Mouse (Mus musculus): Measurements from ENCODE around the gene Tbxas1. TPM values are rescaled to one million over a fixed set of nuclear protein-coding genes. Genes with fewer than 3 reads are reported as not detected.
A peak's percentile ranks its signal among the peaks of the same experiment; 100 is the strongest.

The Tbxas1 gene
- polyA plus RNA-seq, 1 experiment from 2014 or later = 4.8 TPM

DNA sequence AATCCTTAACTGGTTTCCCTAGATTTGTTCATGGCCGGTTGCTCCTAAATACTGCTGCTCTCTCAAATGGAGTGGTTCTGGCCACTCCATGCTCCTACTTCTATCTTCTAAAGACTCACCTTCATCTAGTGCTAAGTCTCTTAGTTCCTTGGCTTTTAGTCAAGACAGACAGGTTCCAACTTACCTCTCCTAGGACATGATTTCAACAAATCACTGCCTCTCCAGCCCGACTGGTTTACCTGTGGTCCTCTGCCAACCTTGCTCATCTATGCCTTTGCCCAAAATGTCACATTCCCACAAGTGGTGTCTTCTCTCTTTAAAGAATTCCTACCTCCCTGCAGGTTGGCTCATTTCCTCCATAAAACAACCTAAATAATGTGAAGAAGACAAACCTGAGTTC, 2.5 kb downstream of the Tbxas1 start:
- H3K27ac ChIP-seq (ENCODE audit: low read length) = no peak overlapping the region
- WGBS = 94% methylated on average over 2 of the region's 2 CpGs
- no peak for ATAC-seq
- H3K27me3 ChIP-seq (replicated peaks; ENCODE audit: control insufficient read depth, insufficient read depth, low read length) = no peaks in the 10 kb centered on the region
- H3K9ac ChIP-seq (ENCODE audit: low read depth, low read length) = no peak overlapping the region
- H3K36me3 ChIP-seq (ENCODE audit: control insufficient read depth, insufficient read depth, low read length) = no peaks in the 10 kb centered on the region
- no peaks in the 10 kb centered on the region for H3K9me3 ChIP-seq (ENCODE audit: control insufficient read depth, low read length)
- H3K4me1 ChIP-seq (ENCODE audit: control insufficient read depth, insufficient read depth, low read length) = peaks cover 18% of the 10 kb centered on the region
- H3K4me3 ChIP-seq (ENCODE audit: low read length) = no peak overlapping the region
- no peak overlapping the region for H3K4me2 ChIP-seq (ENCODE audit: low read depth, low read length)

DNA sequence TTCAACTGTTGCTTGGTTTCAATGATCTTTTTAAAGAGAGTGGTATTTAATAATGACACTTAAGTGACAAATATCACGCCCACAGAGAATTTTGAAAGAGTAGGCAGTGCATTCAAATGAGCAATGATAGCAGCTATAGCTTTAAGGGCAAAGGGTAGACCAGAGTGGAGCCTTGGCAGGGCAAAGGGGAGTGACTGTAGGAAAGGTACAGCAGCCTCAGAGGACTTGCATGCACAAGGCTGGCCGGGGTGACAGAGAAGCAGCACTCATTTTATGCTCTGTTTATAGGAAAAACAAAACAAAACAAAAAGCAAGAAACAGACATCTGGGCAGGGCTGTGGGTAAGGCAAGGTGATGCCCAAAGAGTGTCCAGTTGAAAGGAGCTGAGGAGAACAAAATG, 6.3 kb downstream of the Tbxas1 start:
- peak; percentile 83 for ATAC-seq
- Histone ChIP-seq H3K27ac (ENCODE audit: low read length) (peak overlapping the region; percentile 70), H3K9ac (ENCODE audit: low read depth, low read length) (peak overlapping the region; percentile 20; the same call in 1 of the 2 replicates), H3K36me3 (ENCODE audit: control insufficient read depth, insufficient read depth, low read length) (no peaks in the 10 kb centered on the region), H3K4me1 (ENCODE audit: control insufficient read depth, insufficient read depth, low read length) (peaks cover 24% of the 10 kb centered on the region), H3K9me3 (ENCODE audit: control insufficient read depth, low read length) (no peaks in the 10 kb centered on the region), H3K4me3 (ENCODE audit: low read length) (peak overlapping the region; percentile 13; the same call in 1 of the 2 replicates), H3K4me2 (ENCODE audit: low read depth, low read length) (peak overlapping the region; percentile 21), H3K27me3 (replicated peaks; ENCODE audit: control insufficient read depth, insufficient read depth, low read length) (no peaks in the 10 kb centered on the region)
- 46% methylated on average over 2 of the region's 2 CpGs for WGBS

DNA sequence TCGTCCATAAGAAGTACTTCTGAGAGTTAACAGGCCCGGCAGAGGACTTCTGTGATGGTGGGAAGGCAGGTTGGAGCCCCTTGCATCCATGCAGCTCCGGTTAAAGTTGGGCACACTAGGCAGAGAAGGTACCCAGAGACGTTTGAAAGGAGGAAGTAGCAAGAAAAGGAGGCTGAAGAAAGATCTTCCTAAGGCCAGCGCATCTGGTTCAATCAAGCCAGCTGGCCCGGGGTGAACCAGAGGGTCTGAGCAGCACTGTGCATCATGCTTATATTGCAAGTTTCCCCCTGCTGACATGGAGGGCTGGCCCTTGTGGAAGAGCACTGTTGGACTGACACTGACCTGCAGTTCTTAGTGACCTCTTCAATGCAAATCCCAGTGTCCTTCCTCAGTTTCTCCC, 6.8 kb downstream of the Tbxas1 start:
- H3K4me3 ChIP-seq (ENCODE audit: low read length) = 0 out of 2 replicates have a peak overlapping the region, but pooled peaks have one; percentile 13
- peak overlapping the region; percentile 70 for H3K27ac ChIP-seq (ENCODE audit: low read length)
- H3K9me3 ChIP-seq (ENCODE audit: control insufficient read depth, low read length) = no peaks in the 10 kb centered on the region
- no peaks in the 10 kb centered on the region for H3K36me3 ChIP-seq (ENCODE audit: control insufficient read depth, insufficient read depth, low read length)
- peaks cover 24% of the 10 kb centered on the region for H3K4me1 ChIP-seq (ENCODE audit: control insufficient read depth, insufficient read depth, low read length)
- WGBS = 52% methylated on average over 6 of the region's 6 CpGs
- peak; percentile 16; the same call in 1 of the 2 replicates for ATAC-seq
- peak overlapping the region; percentile 20; the same call in 1 of the 2 replicates for H3K9ac ChIP-seq (ENCODE audit: low read depth, low read length)
- no peaks in the 10 kb centered on the region for H3K27me3 ChIP-seq (replicated peaks; ENCODE audit: control insufficient read depth, insufficient read depth, low read length)
- H3K4me2 ChIP-seq (ENCODE audit: low read depth, low read length) = peak overlapping the region; percentile 21

DNA sequence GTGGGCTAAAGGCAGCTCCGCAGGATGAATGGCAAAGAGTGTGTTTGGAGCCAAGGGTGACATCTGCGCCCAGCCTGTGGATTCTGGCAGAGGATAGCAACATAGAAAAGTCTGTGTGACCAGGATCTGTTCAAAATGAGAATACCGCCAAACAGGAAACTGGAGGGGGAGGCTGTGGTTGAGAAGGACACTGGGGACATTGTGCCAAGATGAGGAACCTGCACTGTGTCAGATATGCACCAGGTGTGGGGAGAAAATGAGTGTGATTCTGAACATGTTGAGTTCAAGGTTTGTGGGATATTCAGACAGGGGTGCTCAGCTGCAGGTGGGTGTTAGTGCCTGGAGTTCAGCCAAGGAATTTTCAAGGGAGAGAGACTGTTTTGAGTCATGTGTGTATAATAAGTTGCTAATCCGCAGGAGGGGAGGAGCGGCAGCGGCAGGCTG, 7.5 kb downstream of the Tbxas1 start:
- no peak overlapping the region for H3K4me3 ChIP-seq (ENCODE audit: low read length)
- H3K27ac ChIP-seq (ENCODE audit: low read length) = peak overlapping the region; percentile 48
- H3K27me3 ChIP-seq (replicated peaks; ENCODE audit: control insufficient read depth, insufficient read depth, low read length) = no peaks in the 10 kb centered on the region
- H3K36me3 ChIP-seq (ENCODE audit: control insufficient read depth, insufficient read depth, low read length) = no peaks in the 10 kb centered on the region
- H3K4me2 ChIP-seq (ENCODE audit: low read depth, low read length) = no peak overlapping the region
- 0 out of 2 replicates have a peak overlapping the region, but pooled peaks have one; percentile 10 for H3K9ac ChIP-seq (ENCODE audit: low read depth, low read length)
- 33% methylated on average over 6 of the region's 6 CpGs for WGBS
- H3K9me3 ChIP-seq (ENCODE audit: control insufficient read depth, low read length) = no peaks in the 10 kb centered on the region
- ATAC-seq = peak; percentile 37
- H3K4me1 ChIP-seq (ENCODE audit: control insufficient read depth, insufficient read depth, low read length) = peaks cover 24% of the 10 kb centered on the region

DNA sequence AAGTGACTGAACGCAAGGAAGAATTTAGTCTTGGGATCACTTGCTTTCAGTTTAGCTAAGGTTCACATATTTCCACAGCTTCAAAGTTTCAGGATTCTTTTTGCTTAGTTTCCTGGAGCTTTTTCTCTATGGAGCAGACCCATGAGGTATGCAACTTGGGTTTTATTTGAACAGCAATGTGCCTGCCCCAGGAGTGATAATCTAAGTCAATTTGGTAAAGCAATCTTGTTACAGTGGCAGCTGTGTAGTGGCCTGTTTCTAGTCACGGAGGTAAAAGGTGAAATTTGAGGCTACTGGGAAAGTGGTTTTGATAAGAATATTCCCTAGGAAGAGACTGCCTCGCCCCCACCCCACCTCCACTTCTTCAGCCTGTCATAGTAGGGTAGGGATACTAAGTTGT, 9.3 kb downstream of the Tbxas1 start:
- Histone ChIP-seq H3K4me1 (ENCODE audit: control insufficient read depth, insufficient read depth, low read length) (peaks cover 24% of the 10 kb centered on the region), H3K27ac (ENCODE audit: low read length) (no peak overlapping the region), H3K27me3 (replicated peaks; ENCODE audit: control insufficient read depth, insufficient read depth, low read length) (no peaks in the 10 kb centered on the region), H3K9ac (ENCODE audit: low read depth, low read length) (no peak overlapping the region), H3K4me3 (ENCODE audit: low read length) (no peak overlapping the region), H3K9me3 (ENCODE audit: control insufficient read depth, low read length) (no peaks in the 10 kb centered on the region), H3K4me2 (ENCODE audit: low read depth, low read length) (no peak overlapping the region), H3K36me3 (ENCODE audit: control insufficient read depth, insufficient read depth, low read length) (no peaks in the 10 kb centered on the region)
- ATAC-seq = no peak
- WGBS = 58% methylated on average over 3 of the region's 3 CpGs

DNA sequence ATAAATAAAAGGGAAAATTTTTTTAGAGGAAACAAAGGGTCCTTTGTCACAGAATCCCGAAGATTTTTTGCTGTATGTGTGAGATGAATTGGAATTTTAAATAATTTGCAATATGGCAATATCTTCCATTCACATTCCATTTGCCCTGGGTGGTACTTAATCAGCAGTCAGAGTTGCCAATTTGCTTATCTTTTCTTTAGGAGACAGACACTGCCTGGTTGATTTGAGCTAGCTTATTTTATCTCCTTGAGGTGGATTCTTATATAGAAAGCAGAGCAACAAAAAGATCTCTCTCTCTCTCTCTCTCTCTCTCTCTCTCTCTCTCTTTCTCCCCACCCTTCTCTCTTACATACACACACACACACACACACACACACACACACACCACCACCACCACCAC, 9.9 kb downstream of the Tbxas1 start:
- Histone ChIP-seq H3K9me3 (ENCODE audit: control insufficient read depth, low read length) (no peaks in the 10 kb centered on the region), H3K4me2 (ENCODE audit: low read depth, low read length) (no peak overlapping the region), H3K27me3 (replicated peaks; ENCODE audit: control insufficient read depth, insufficient read depth, low read length) (no peaks in the 10 kb centered on the region), H3K4me1 (ENCODE audit: control insufficient read depth, insufficient read depth, low read length) (peaks cover 24% of the 10 kb centered on the region), H3K9ac (ENCODE audit: low read depth, low read length) (no peak overlapping the region), H3K4me3 (ENCODE audit: low read length) (no peak overlapping the region), H3K36me3 (ENCODE audit: control insufficient read depth, insufficient read depth, low read length) (no peaks in the 10 kb centered on the region), H3K27ac (ENCODE audit: low read length) (no peak overlapping the region)
- WGBS = 60% methylated on average over 1 of the region's 1 CpGs
- no peak for ATAC-seq

DNA sequence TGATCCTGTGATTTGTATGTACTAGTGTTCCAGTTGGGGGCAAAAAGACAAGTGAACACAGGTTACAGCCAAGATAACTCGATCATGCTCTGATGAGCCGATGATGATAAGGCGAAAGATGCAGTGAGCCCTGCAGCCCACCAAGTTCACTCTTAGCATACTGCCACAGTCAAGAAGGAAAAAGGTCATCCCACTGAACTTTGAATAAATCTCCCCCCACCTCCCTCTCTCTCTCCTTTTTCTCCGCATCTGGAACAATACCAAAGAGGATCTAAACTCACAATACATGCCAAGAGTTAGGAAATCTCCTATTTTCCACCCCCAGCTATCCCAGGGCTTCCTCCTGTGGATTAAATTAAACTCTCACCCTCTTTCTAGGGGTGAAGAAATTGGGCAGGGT, 12.2 kb downstream of the Tbxas1 start:
- ATAC-seq = no peak
- WGBS = 86% methylated on average over 4 of the region's 4 CpGs
- no peak overlapping the region for H3K9ac ChIP-seq (ENCODE audit: low read depth, low read length)
- no peak overlapping the region for H3K4me2 ChIP-seq (ENCODE audit: low read depth, low read length)
- H3K9me3 ChIP-seq (ENCODE audit: control insufficient read depth, low read length) = no peaks in the 10 kb centered on the region
- H3K4me3 ChIP-seq (ENCODE audit: low read length) = no peak overlapping the region
- no peak overlapping the region for H3K27ac ChIP-seq (ENCODE audit: low read length)
- H3K27me3 ChIP-seq (replicated peaks; ENCODE audit: control insufficient read depth, insufficient read depth, low read length) = no peaks in the 10 kb centered on the region
- no peaks in the 10 kb centered on the region for H3K36me3 ChIP-seq (ENCODE audit: control insufficient read depth, insufficient read depth, low read length)
- peaks cover 16% of the 10 kb centered on the region for H3K4me1 ChIP-seq (ENCODE audit: control insufficient read depth, insufficient read depth, low read length)

DNA sequence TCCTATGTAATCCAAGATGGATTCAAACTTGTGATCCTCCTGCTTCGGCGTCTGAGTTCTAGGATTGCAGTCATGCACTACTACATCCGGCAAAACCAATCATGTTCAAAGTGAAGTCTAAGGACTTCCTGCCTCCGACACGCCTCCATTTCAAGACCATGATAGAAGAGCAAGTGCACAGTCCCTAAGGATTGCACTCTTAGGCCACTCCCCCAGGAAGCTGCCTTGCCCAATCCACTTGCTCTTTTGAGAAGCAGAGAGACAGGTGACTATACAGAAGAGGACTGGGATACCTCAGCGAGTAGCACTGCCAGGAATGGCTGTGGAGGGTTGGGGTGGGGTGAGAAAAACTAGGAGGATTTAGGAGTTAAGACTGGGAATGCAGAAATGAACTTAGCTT, 14.0 kb downstream of the Tbxas1 start:
- peak; percentile 21; the same call in 1 of the 2 replicates for ATAC-seq
- no peak overlapping the region for H3K4me2 ChIP-seq (ENCODE audit: low read depth, low read length)

DNA sequence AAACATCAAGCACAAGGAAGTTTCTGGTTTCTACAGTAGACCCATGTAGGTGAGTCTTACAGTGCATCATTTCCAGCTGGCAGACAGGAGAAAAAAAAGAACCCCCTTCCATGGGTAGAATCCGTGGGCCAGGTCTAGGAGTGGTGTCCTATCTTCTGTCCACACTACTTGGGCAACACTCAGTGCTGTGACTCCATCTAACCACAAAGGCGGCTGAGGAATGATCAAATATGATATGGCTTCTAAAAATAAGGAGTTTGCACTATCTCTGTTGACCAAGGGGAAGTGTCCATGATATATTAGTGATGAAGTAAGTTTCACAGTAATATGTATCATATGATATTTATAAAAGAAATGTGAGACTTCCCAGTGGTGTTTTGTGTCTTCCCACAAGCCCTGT, 16.8 kb downstream of the Tbxas1 start:
- Histone ChIP-seq H3K4me3 (ENCODE audit: low read length) (no peak overlapping the region), H3K4me2 (ENCODE audit: low read depth, low read length) (no peak overlapping the region), H3K27ac (ENCODE audit: low read length) (no peak overlapping the region), H3K27me3 (replicated peaks; ENCODE audit: control insufficient read depth, insufficient read depth, low read length) (no peaks in the 10 kb centered on the region), H3K36me3 (ENCODE audit: control insufficient read depth, insufficient read depth, low read length) (no peaks in the 10 kb centered on the region), H3K9me3 (ENCODE audit: control insufficient read depth, low read length) (no peaks in the 10 kb centered on the region), H3K9ac (ENCODE audit: low read depth, low read length) (no peak overlapping the region), H3K4me1 (ENCODE audit: control insufficient read depth, insufficient read depth, low read length) (peaks cover 2% of the 10 kb centered on the region; the same call in 1 of the 2 replicates)
- no peak for ATAC-seq
- 72% methylated on average over 2 of the region's 2 CpGs for WGBS

More for the DNA sequence above, 14.0 kb downstream of the Tbxas1 start:
- 76% methylated on average over 6 of the region's 6 CpGs for WGBS
- Histone ChIP-seq H3K4me1 (ENCODE audit: control insufficient read depth, insufficient read depth, low read length) (no peaks in the 10 kb centered on the region), H3K27ac (ENCODE audit: low read length) (no peak overlapping the region), H3K9me3 (ENCODE audit: control insufficient read depth, low read length) (no peaks in the 10 kb centered on the region), H3K27me3 (replicated peaks; ENCODE audit: control insufficient read depth, insufficient read depth, low read length) (no peaks in the 10 kb centered on the region), H3K9ac (ENCODE audit: low read depth, low read length) (no peak overlapping the region), H3K36me3 (ENCODE audit: control insufficient read depth, insufficient read depth, low read length) (no peaks in the 10 kb centered on the region), H3K4me3 (ENCODE audit: low read length) (no peak overlapping the region)

DNA sequence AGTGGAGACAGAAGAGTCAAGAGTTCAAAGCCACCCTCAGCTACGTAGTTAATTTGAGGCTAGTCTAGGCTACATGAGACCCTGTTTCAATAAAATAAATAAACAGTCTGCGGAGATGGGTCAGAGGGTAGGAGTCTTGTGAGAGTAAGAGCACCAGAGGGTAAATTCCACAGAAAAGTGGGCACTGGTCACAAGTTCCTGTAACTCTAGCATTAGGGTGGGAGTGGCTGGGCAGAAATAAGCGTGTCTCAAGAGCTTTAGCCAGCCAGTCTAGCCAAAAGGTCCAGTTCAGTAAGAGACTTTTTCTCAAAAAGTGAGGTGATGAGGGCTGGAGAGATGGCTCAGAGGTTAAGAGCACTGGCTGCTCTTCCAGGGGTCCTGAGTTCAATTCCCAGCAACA, 18.4 kb downstream of the Tbxas1 start:
- Histone ChIP-seq H3K9ac (ENCODE audit: low read depth, low read length) (no peak overlapping the region), H3K4me2 (ENCODE audit: low read depth, low read length) (no peak overlapping the region), H3K27me3 (replicated peaks; ENCODE audit: control insufficient read depth, insufficient read depth, low read length) (no peaks in the 10 kb centered on the region), H3K9me3 (ENCODE audit: control insufficient read depth, low read length) (no peaks in the 10 kb centered on the region), H3K4me3 (ENCODE audit: low read length) (no peak overlapping the region), H3K27ac (ENCODE audit: low read length) (no peak overlapping the region), H3K4me1 (ENCODE audit: control insufficient read depth, insufficient read depth, low read length) (peaks cover 5% of the 10 kb centered on the region; the same call in 1 of the 2 replicates), H3K36me3 (ENCODE audit: control insufficient read depth, insufficient read depth, low read length) (no peaks in the 10 kb centered on the region)
- ATAC-seq = no peak
- 70% methylated on average over 3 of the region's 3 CpGs for WGBS

Measured in intestine, embryonic 16.5 days (tissue).